Mouse (Mus musculus) MEL (cell line): ENCODE measurements at regions not wholly inside any gene's neighbourhood (a gene's known extent, or its start where the extent isn't known, plus 50 kb on each side); places are given as distances from the start of the nearest gene placed in this dataset.

Source experiments
- DNase-seq: peaks from one replicate; pipeline ENCODE4 v3.0.0; 2011; ENCODE audit warnings: low read depth, low spot score
- H3K27ac ChIP-seq: 2 replicates; pipeline ENCODE4 v1.5.1; 2012; ENCODE audit warnings: low read depth, mild to moderate bottlenecking, control low read depth, low read length, moderate library complexity; ENCODE audit not compliant: control insufficient read depth
- H3K27me3 ChIP-seq, 2 experiments: fragments of 150-350 bp in 1 of 2; sonication (generic) in 1 of 2; 2 replicates each; pipeline ENCODE4 v1.6.1; 2012; ENCODE audit warnings: low read length in 2 of 2, mild to moderate bottlenecking in 2 of 2, improper control_type of control experiment in 1 of 2, moderate library complexity in 1 of 2; ENCODE audit not compliant: insufficient read depth in 2 of 2, control insufficient read depth in 1 of 2
- H3K36me3 ChIP-seq, 2 experiments: 2 replicates each; pipeline ENCODE4 v1.6.1; 2012 to 2014; ENCODE audit warnings: low read length in 2 of 2, improper control_type of control experiment in 1 of 2, inconsistent platforms in 1 of 2, mild to moderate bottlenecking in 1 of 2; ENCODE audit not compliant: insufficient read depth in 2 of 2, control insufficient read depth in 1 of 2
- H3K4me1 ChIP-seq, 2 experiments: fragments of 150-350 bp in 1 of 2; sonication (generic) in 1 of 2; 2 replicates each; pipeline ENCODE4 v1.6.1; 2012; ENCODE audit warnings: low read length in 2 of 2, improper control_type of control experiment in 1 of 2, mild to moderate bottlenecking in 1 of 2; ENCODE audit not compliant: insufficient read depth in 2 of 2, control insufficient read depth in 1 of 2
- H3K4me3 ChIP-seq, 2 experiments: fragments of 150-350 bp in 1 of 2; sonication (generic) in 1 of 2; 2 replicates each; pipeline ENCODE4 v1.5.1; 2012; ENCODE audit warnings: low read depth in 2 of 2, low read length in 2 of 2, mild to moderate bottlenecking in 2 of 2, moderate library complexity in 2 of 2, control low read depth in 1 of 2, improper control_type of control experiment in 1 of 2; ENCODE audit not compliant: control insufficient read depth in 1 of 2, insufficient read depth in 1 of 2
- H3K79me2 ChIP-seq: 2 replicates; pipeline ENCODE4 v1.6.1; 2012; ENCODE audit warnings: mild to moderate bottlenecking, low read length, moderate library complexity; ENCODE audit not compliant: control insufficient read depth, poor library complexity, insufficient read depth
- H3K9ac ChIP-seq: 2 replicates; pipeline ENCODE4 v1.6.1; 2012; ENCODE audit warnings: low read depth, mild to moderate bottlenecking, control low read depth, low read length, moderate library complexity; ENCODE audit not compliant: control insufficient read depth, poor library complexity, severe bottlenecking
- H3K9me3 ChIP-seq: fragments of 150-350 bp; sonication (generic); replicated peaks from 2 replicates; pipeline ENCODE4 v1.6.1; 2012; ENCODE audit warnings: mild to moderate bottlenecking, low read length, improper control_type of control experiment, moderate library complexity; ENCODE audit not compliant: insufficient read depth
- CHD1 ChIP-seq: IDR thresholded peaks from 2 replicates; pipeline ENCODE4 v1.6.1; 2012; ENCODE audit warnings: low read depth, mild to moderate bottlenecking, inconsistent platforms, low read length, improper control_type of control experiment
- ELF1 ChIP-seq: IDR thresholded peaks from 2 replicates; pipeline ENCODE4 v1.6.1; 2014; ENCODE audit warnings: low read depth, mild to moderate bottlenecking, inconsistent platforms, low read length, improper control_type of control experiment, moderate library complexity
- GABPA ChIP-seq: IDR thresholded peaks from 2 replicates; pipeline ENCODE4 v1.6.1; 2012; ENCODE audit warnings: low read depth, mild to moderate bottlenecking, inconsistent platforms, low read length, improper control_type of control experiment, moderate library complexity
- GATA1 ChIP-seq: IDR thresholded peaks from 2 replicates; pipeline ENCODE4 v1.6.1; 2011; ENCODE audit warnings: low read depth, low read length, improper control_type of control experiment
- JUND ChIP-seq: IDR thresholded peaks from 2 replicates; pipeline ENCODE4 v1.6.1; 2011; ENCODE audit warnings: low read depth, mild to moderate bottlenecking, improper control_type of control experiment, low read length
- KAT2A ChIP-seq: conservative IDR thresholded peaks from 2 replicates; pipeline ENCODE4 v1.6.1; 2012; ENCODE audit warnings: low read depth, low read length, improper control_type of control experiment, inconsistent platforms
- MAZ ChIP-seq: IDR thresholded peaks from 2 replicates; pipeline ENCODE4 v1.6.1; 2012; ENCODE audit warnings: low read depth, mild to moderate bottlenecking, inconsistent platforms, low read length, improper control_type of control experiment
- MEF2A ChIP-seq: IDR thresholded peaks from 2 replicates; pipeline ENCODE4 v1.6.1; 2014; ENCODE audit warnings: low read depth, mild to moderate bottlenecking, inconsistent platforms, low read length, improper control_type of control experiment; ENCODE audit not compliant: poor library complexity, insufficient replicate concordance, severe bottlenecking; ENCODE audit errors: extremely low read depth
- MXI1 ChIP-seq: IDR thresholded peaks from 2 replicates; pipeline ENCODE4 v1.6.1; 2011; ENCODE audit warnings: mild to moderate bottlenecking, low read depth, low read length, improper control_type of control experiment
- NELFE ChIP-seq: IDR thresholded peaks from 2 replicates; pipeline ENCODE4 v1.6.1; 2011; ENCODE audit warnings: low read depth, low read length, improper control_type of control experiment
- RCOR1 ChIP-seq: IDR thresholded peaks from 2 replicates; pipeline ENCODE4 v1.6.1; 2012; ENCODE audit warnings: low read depth, mild to moderate bottlenecking, inconsistent platforms, low read length, improper control_type of control experiment
- SIN3A ChIP-seq: IDR thresholded peaks from 2 replicates; pipeline ENCODE4 v1.6.1; 2012; ENCODE audit warnings: low read length, improper control_type of control experiment, inconsistent platforms
- TCF12 ChIP-seq: IDR thresholded peaks from 2 replicates; pipeline ENCODE4 v1.6.1; 2014; ENCODE audit warnings: low read depth, mild to moderate bottlenecking, inconsistent platforms, low read length, improper control_type of control experiment, moderate library complexity
- UBTF ChIP-seq: IDR thresholded peaks from 2 replicates; pipeline ENCODE4 v1.6.1; 2012; ENCODE audit warnings: low read depth, mild to moderate bottlenecking, inconsistent platforms, low read length, improper control_type of control experiment, moderate library complexity, borderline replicate concordance; ENCODE audit not compliant: insufficient read depth
- ZNF384 ChIP-seq: IDR thresholded peaks from 2 replicates; pipeline ENCODE4 v1.6.1; 2012; ENCODE audit warnings: low read depth, mild to moderate bottlenecking, inconsistent platforms, low read length, improper control_type of control experiment

DNA sequence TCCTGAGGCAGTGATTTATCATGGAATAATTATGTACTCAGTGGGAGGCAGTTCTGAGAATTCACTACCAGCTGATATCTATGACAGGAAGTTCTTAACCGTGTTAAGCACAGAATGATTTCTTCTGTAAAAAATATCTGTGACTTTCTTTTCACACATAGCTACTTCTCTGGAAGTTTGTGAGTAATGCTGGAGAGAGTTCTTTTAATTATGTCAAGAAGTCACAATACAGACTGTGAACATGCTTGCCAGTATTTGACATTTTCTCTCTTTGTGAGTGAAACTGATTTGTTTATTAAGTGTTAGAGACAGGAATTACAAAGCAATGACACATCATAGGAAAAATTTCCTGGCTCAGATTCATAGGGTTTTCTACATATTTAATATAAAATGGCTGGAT is 354.3 kb downstream of the Cox7c start:
- no peak for DNase-seq
- Histone ChIP-seq H3K36me3 (no peaks in the 10 kb centered on the region), H3K27ac (no peak overlapping the region), H3K9ac (no peak overlapping the region), H3K79me2 (no peaks in the 10 kb centered on the region), H3K9me3 (no peaks in the 10 kb centered on the region), H3K27me3 (no peaks in the 10 kb centered on the region), H3K4me1 (no peaks in the 10 kb centered on the region), H3K4me3 (no peak overlapping the region)
- TF ChIP-seq ELF1 (no peak), UBTF (no peak), TCF12 (no peak), MXI1 (no peak), CHD1 (no peak), GABPA (no peak), MAZ (no peak), KAT2A (no peak), MEF2A (no peak), NELFE (no peak), SIN3A (no peak), GATA1 (no peak), JUND (no peak), RCOR1 (no peak), ZNF384 (no peak)
